Mouse (Mus musculus) forebrain, postnatal 0 days (tissue): ENCODE data around the gene A830031A19Rik. TPM values are rescaled to one million over a fixed set of nuclear protein-coding genes. Genes with fewer than 3 reads are reported as not detected.

Experiments
- ATAC-seq: fragments of 200-750 bp; cut with Nextera tagmentation; 2 replicates; pipeline ENCODE4 v1.8.0; 2017; ENCODE audit warnings: mild to moderate bottlenecking, moderate library complexity
- DNase-seq: peaks from one replicate; pipeline ENCODE4 v3.0.0-alpha.2; 2015
- H3K27ac ChIP-seq: fragments of 300-500 bp; sonication (generic); 2 replicates; pipeline ENCODE4 v1.5.1; 2014; ENCODE audit warnings: low read depth, mild to moderate bottlenecking, antibody characterized with exemption, low read length, moderate library complexity, mixed read lengths
- H3K27me3 ChIP-seq: fragments of 300-500 bp; sonication (generic); 2 replicates; pipeline ENCODE4 v1.6.1; 2014; ENCODE audit warnings: mild to moderate bottlenecking, low read length, mixed read lengths; ENCODE audit not compliant: insufficient read depth
- H3K36me3 ChIP-seq: fragments of 300-500 bp; sonication (generic); 2 replicates; pipeline ENCODE4 v1.6.1; 2014; ENCODE audit warnings: mild to moderate bottlenecking, moderate library complexity; ENCODE audit not compliant: insufficient read depth
- H3K4me1 ChIP-seq: fragments of 300-500 bp; sonication (generic); 2 replicates; pipeline ENCODE4 v1.6.1; 2014; ENCODE audit warnings: antibody characterized with exemption; ENCODE audit not compliant: insufficient read depth
- H3K4me2 ChIP-seq: fragments of 300-500 bp; sonication (generic); 2 replicates; pipeline ENCODE4 v1.6.1; 2014; ENCODE audit warnings: low read depth, mild to moderate bottlenecking, moderate library complexity
- H3K4me3 ChIP-seq: fragments of 300-500 bp; sonication (generic); 2 replicates; pipeline ENCODE4 v1.5.1; 2014; ENCODE audit warnings: low read depth, low read length, mixed read lengths
- H3K9ac ChIP-seq: fragments of 300-500 bp; sonication (generic); 2 replicates; pipeline ENCODE4 v1.6.1; 2014; ENCODE audit warnings: mild to moderate bottlenecking
- H3K9me3 ChIP-seq: fragments of 300-500 bp; sonication (generic); 2 replicates; pipeline ENCODE4 v1.6.1; 2016; ENCODE audit warnings: low read length
- CTCF ChIP-seq: sonication (generic); IDR thresholded peaks from 2 replicates; pipeline ENCODE4 v1.5.1; 2016; ENCODE audit warnings: antibody characterized with exemption, control low read depth, low read depth
- WGBS: fragments of 180-500 bp; shearing (Covaris S2); extraction: QIAGEN DNeasy Blood & Tissue Kit; methylation state at CpG from one replicate; pipeline ENCODE4 v1.1.7; 2014; 5-methylcytosine and 5-hydroxymethylcytosine counted together
- polyA plus RNA-seq: library from polyadenylated mRNA; unstranded; fragments of >200 nt; fragmentation: Nextera tagmentation; extraction: Ambion mirVana; gene quantifications from 2 replicates; pipeline ENCODE4 v1.2.1, GENCODE M21; 2015
- total RNA-seq: library from RNA; depleted of rRNA; stranded (reverse); fragments of >200 nt; gene quantifications from 2 replicates; pipeline ENCODE4 v1.2.3, GENCODE M21; 2014

The A830031A19Rik gene
- total and polyA plus RNA-seq, 2 experiments from 2014 or later = 0.63 TPM; not detected in 1

- Histone ChIP-seq H3K4me2 (no peak overlapping the region), H3K9ac (no peak overlapping the region), H3K4me1 (peaks cover 37% of the 10 kb centered on the region), H3K27ac (peak overlapping the region; percentile 23; the same call in 1 of the 2 replicates), H3K4me3 (no peak overlapping the region), H3K9me3 (no peaks in the 10 kb centered on the region), H3K27me3 (no peaks in the 10 kb centered on the region), H3K36me3 (no peaks in the 10 kb centered on the region)
- no peak for DNase-seq
- no peak for ATAC-seq
- whole genome bisulfite sequencing = 81% methylated on average over 2 of the region's 2 CpGs
- no peak for TF ChIP-seq CTCF
Measured at GRCm38 (mm10) chr11:24102372-24102771, 27.5 kb upstream of the A830031A19Rik start.

- ATAC-seq (no peak), DNase-seq (no peak)
- Histone ChIP-seq H3K27ac (peak overlapping the region; percentile 23; the same call in 1 of the 2 replicates), H3K4me1 (peaks cover 38% of the 10 kb centered on the region), H3K9ac (no peak overlapping the region), H3K36me3 (no peaks in the 10 kb centered on the region), H3K9me3 (no peaks in the 10 kb centered on the region), H3K4me2 (no peak overlapping the region), H3K4me3 (no peak overlapping the region), H3K27me3 (no peaks in the 10 kb centered on the region)
- whole genome bisulfite sequencing = 87% methylated on average over 3 of the region's 3 CpGs
- TF ChIP-seq CTCF = no peak
Measured at GRCm38 (mm10) chr11:24101625-24102024, 26.8 kb upstream of the A830031A19Rik start.

GRCm38 (mm10) chr11:24100449-24101070, 25.7 kb upstream of the A830031A19Rik start:
- peak; percentile 13; the same call in 1 of the 2 replicates for ATAC-seq
- Histone ChIP-seq H3K27ac (peak overlapping the region; percentile 47), H3K27me3 (no peaks in the 10 kb centered on the region), H3K4me2 (peak overlapping the region; percentile 13), H3K4me3 (no peak overlapping the region), H3K9ac (no peak overlapping the region), H3K4me1 (peaks cover 41% of the 10 kb centered on the region), H3K9me3 (no peaks in the 10 kb centered on the region), H3K36me3 (no peaks in the 10 kb centered on the region)
- no peak for TF ChIP-seq CTCF
- 43% methylated on average over 4 of the region's 4 CpGs for WGBS
- DNase-seq = no peak

- Histone ChIP-seq H3K27me3 (no peaks in the 10 kb centered on the region), H3K27ac (peak overlapping the region; percentile 47), H3K9me3 (no peaks in the 10 kb centered on the region), H3K36me3 (no peaks in the 10 kb centered on the region), H3K4me2 (peak overlapping the region; percentile 37), H3K4me1 (peaks cover 48% of the 10 kb centered on the region), H3K4me3 (no peak overlapping the region), H3K9ac (peak overlapping the region; percentile 26; the same call in 1 of the 2 replicates)
- 11% methylated on average over 7 of the region's 7 CpGs for whole genome bisulfite sequencing
- ATAC-seq (no peak), DNase-seq (no peak)
- TF ChIP-seq CTCF = no peak
Measured at GRCm38 (mm10) chr11:24099886-24100293, 25.0 kb upstream of the A830031A19Rik start.

- H3K27me3 ChIP-seq = no peaks in the 10 kb centered on the region
- H3K4me2 ChIP-seq = peak overlapping the region; percentile 37
- no peak overlapping the region for H3K4me3 ChIP-seq
- peak overlapping the region; percentile 26 for H3K9ac ChIP-seq
- H3K9me3 ChIP-seq = no peaks in the 10 kb centered on the region
- H3K36me3 ChIP-seq = no peaks in the 10 kb centered on the region
- H3K4me1 ChIP-seq = peaks cover 54% of the 10 kb centered on the region
- peak overlapping the region; percentile 89 for H3K27ac ChIP-seq
- WGBS = 46% methylated on average over 10 of the region's 10 CpGs
- no peak for ATAC-seq
- DNase-seq = no peak
- TF ChIP-seq CTCF = no peak
Measured at GRCm38 (mm10) chr11:24099215-24099614, 24.4 kb upstream of the A830031A19Rik start.

- peak overlapping the region; percentile 37 for H3K4me2 ChIP-seq
- H3K27ac ChIP-seq = peak overlapping the region; percentile 89
- H3K27me3 ChIP-seq = no peaks in the 10 kb centered on the region
- no peak for ATAC-seq
- peaks cover 57% of the 10 kb centered on the region for H3K4me1 ChIP-seq
- H3K9ac ChIP-seq = peak overlapping the region; percentile 26; the same call in 1 of the 2 replicates
- H3K9me3 ChIP-seq = no peaks in the 10 kb centered on the region
- no peak for DNase-seq
- no peak for TF ChIP-seq CTCF
- no peak overlapping the region for H3K4me3 ChIP-seq
- H3K36me3 ChIP-seq = no peaks in the 10 kb centered on the region
- 27% methylated on average over 3 of the region's 3 CpGs for WGBS
Measured at GRCm38 (mm10) chr11:24098662-24099061, 23.8 kb upstream of the A830031A19Rik start.

- 28% methylated on average over 5 of the region's 5 CpGs for WGBS
- no peaks in the 10 kb centered on the region for H3K36me3 ChIP-seq
- ATAC-seq (no peak), DNase-seq (peak; percentile 55)
- H3K4me3 ChIP-seq = no peak overlapping the region
- TF ChIP-seq CTCF = no peak
- no peaks in the 10 kb centered on the region for H3K9me3 ChIP-seq
- no peaks in the 10 kb centered on the region for H3K27me3 ChIP-seq
- peak overlapping the region; percentile 89 for H3K27ac ChIP-seq
- H3K4me2 ChIP-seq = peak overlapping the region; percentile 46
- H3K9ac ChIP-seq = peak overlapping the region; percentile 26
- peaks cover 55% of the 10 kb centered on the region for H3K4me1 ChIP-seq
Measured at GRCm38 (mm10) chr11:24098069-24098468, 23.2 kb upstream of the A830031A19Rik start.
